Mouse (Mus musculus): Measurements from ENCODE around the gene Aacs.

Aacs gene

GRCm38 (mm10) chr5:125492379-125493092 lies 16.9 kb downstream of the Aacs start:
- DNase-seq (ENCODE audit: low read depth, low spot score), result no peak

GRCm38 (mm10) chr5:125493093-125493423 lies 17.4 kb downstream of the Aacs start:
- DNase-seq (ENCODE audit: low read depth, low spot score), result no peak

GRCm38 (mm10) chr5:125495655-125496054 lies 20.0 kb downstream of the Aacs start:
- DNase-seq (ENCODE audit: low read depth, low spot score), result no peak

- peak; percentile 59 for DNase-seq (ENCODE audit: low read depth, low spot score)
Measured at GRCm38 (mm10) chr5:125497821-125498600, 22.4 kb downstream of the Aacs start.

- DNase-seq (ENCODE audit: low read depth, low spot score), result no peak
Measured at GRCm38 (mm10) chr5:125501505-125501904, 25.9 kb downstream of the Aacs start.

- DNase-seq (ENCODE audit: low read depth, low spot score), result no peak
Measured at GRCm38 (mm10) chr5:125502186-125502585, 26.6 kb downstream of the Aacs start.

GRCm38 (mm10) chr5:125503628-125504027 lies 28.0 kb downstream of the Aacs start:
- DNase-seq (ENCODE audit: low read depth, low spot score), result no peak

- DNase-seq (ENCODE audit: low read depth, low spot score), result no peak
Measured at GRCm38 (mm10) chr5:125504692-125505091, 29.1 kb downstream of the Aacs start.

GRCm38 (mm10) chr5:125505968-125506367 lies 30.4 kb downstream of the Aacs start:
- no peak for DNase-seq (ENCODE audit: low read depth, low spot score)

GRCm38 (mm10) chr5:125507582-125507981 lies 32.0 kb downstream of the Aacs start:
- DNase-seq (ENCODE audit: low read depth, low spot score), result peak; percentile 75

- DNase-seq (ENCODE audit: low read depth, low spot score), result no peak
Measured at GRCm38 (mm10) chr5:125508006-125508405, 32.4 kb downstream of the Aacs start.

- no peak for DNase-seq (ENCODE audit: low read depth, low spot score)
Measured at GRCm38 (mm10) chr5:125509541-125509940, 33.9 kb downstream of the Aacs start.

GRCm38 (mm10) chr5:125515006-125515405 lies 39.4 kb downstream of the Aacs start:
- DNase-seq (ENCODE audit: low read depth, low spot score), result no peak

- no peak for DNase-seq (ENCODE audit: low read depth, low spot score)
Measured at GRCm38 (mm10) chr5:125518640-125519039, 43.0 kb downstream of the Aacs start.

- DNase-seq (ENCODE audit: low read depth, low spot score), result no peak
Measured at GRCm38 (mm10) chr5:125520930-125521590, 45.4 kb downstream of the Aacs start.

GRCm38 (mm10) chr5:125523361-125523760 lies 47.7 kb downstream of the Aacs start:
- DNase-seq (ENCODE audit: low read depth, low spot score), result no peak

- DNase-seq (ENCODE audit: low read depth, low spot score), result no peak
Measured at GRCm38 (mm10) chr5:125525516-125525915, 49.9 kb downstream of the Aacs start.

- DNase-seq (ENCODE audit: low read depth, low spot score), result no peak
Measured at GRCm38 (mm10) chr5:125526464-125526863, 50.9 kb downstream of the Aacs start.

GRCm38 (mm10) chr5:125529109-125529508 lies 53.5 kb downstream of the Aacs start:
- DNase-seq (ENCODE audit: low read depth, low spot score), result no peak

GRCm38 (mm10) chr5:125531634-125532033 lies 56.0 kb downstream of the Aacs start, which contains the start of gene Tmem132b:
Gene Tmem132b, plus strand, starts transcription at chr5:125531774.
- DNase-seq (ENCODE audit: low read depth, low spot score), result no peak

GRCm38 (mm10) chr5:125532191-125532544 lies 56.6 kb downstream of the Aacs start:
- no peak for DNase-seq (ENCODE audit: low read depth, low spot score)

- no peak for DNase-seq (ENCODE audit: low read depth, low spot score)
Measured at GRCm38 (mm10) chr5:125532545-125533224, 57.1 kb downstream of the Aacs start.

Measured in WW6 (cell line).